Mouse (Mus musculus) limb, embryonic 15.5 days (tissue): Measurements from ENCODE around the gene Banf1. TPM values are rescaled to one million over a fixed set of nuclear protein-coding genes. Genes with fewer than 3 reads are reported as not detected.
A peak's percentile ranks its signal among the peaks of the same experiment; 100 is the strongest.
"Not testable (repeated sequence)": the region's sequence is repeated elsewhere in the genome, so short reads cannot be mapped to it uniquely, and the experiment has no call there.

Experiments
- ATAC-seq: fragments of 200-750 bp; cut with Nextera tagmentation; 2 replicates; pipeline ENCODE4 v1.8.0; 2017; ENCODE audit warnings: low read depth, moderate TSS enrichment; ENCODE audit not compliant: insufficient number of reproducible peaks, low FRiP score, low TSS enrichment
- H3K27ac ChIP-seq: fragments of 300-500 bp; sonication (generic); 2 replicates; pipeline ENCODE4 v1.5.1; 2015; ENCODE audit warnings: moderate library complexity, mild to moderate bottlenecking, inconsistent platforms
- H3K27me3 ChIP-seq: fragments of 300-500 bp; sonication (generic); 2 replicates; pipeline ENCODE4 v1.6.1; 2015; ENCODE audit warnings: inconsistent platforms
- H3K36me3 ChIP-seq: fragments of 300-500 bp; sonication (generic); 2 replicates; pipeline ENCODE4 v1.6.1; 2015; ENCODE audit warnings: inconsistent platforms
- H3K4me1 ChIP-seq: fragments of 300-500 bp; sonication (generic); 2 replicates; pipeline ENCODE4 v1.6.1; 2015; ENCODE audit warnings: inconsistent platforms
- H3K4me2 ChIP-seq: fragments of 300-500 bp; sonication (generic); 2 replicates; pipeline ENCODE4 v1.6.1; 2015; ENCODE audit warnings: mild to moderate bottlenecking, inconsistent platforms
- H3K4me3 ChIP-seq: fragments of 300-500 bp; sonication (generic); 2 replicates; pipeline ENCODE4 v1.5.1; 2015; ENCODE audit warnings: mild to moderate bottlenecking, inconsistent platforms
- H3K9ac ChIP-seq: fragments of 300-500 bp; sonication (generic); 2 replicates; pipeline ENCODE4 v1.6.1; 2015; ENCODE audit warnings: inconsistent platforms
- H3K9me3 ChIP-seq: fragments of 300-500 bp; sonication (generic); 2 replicates; pipeline ENCODE4 v1.6.1; 2016; ENCODE audit warnings: inconsistent platforms
- WGBS: fragments of 180-500 bp; shearing (Covaris S2); methylation state at CpG from one replicate; pipeline ENCODE4 v1.1.7; 2015; 5-methylcytosine and 5-hydroxymethylcytosine counted together
- polyA plus RNA-seq: library from polyadenylated mRNA; unstranded; fragments of >200 nt; fragmentation: Nextera tagmentation; extraction: Ambion mirVana; gene quantifications from 2 replicates; pipeline ENCODE4 v1.2.1, GENCODE M21; 2015

Gene Banf1
- polyA plus RNA-seq, 1 experiment from 2014 or later = 374 TPM

GRCm38 (mm10) chr19:5370932-5371331 lies 4.0 kb upstream of the Banf1 start:
- no peak overlapping the region for H3K4me2 ChIP-seq
- WGBS = 83% methylated on average over 3 of the region's 3 CpGs
- no peak for ATAC-seq
- H3K27me3 ChIP-seq = no peaks in the 10 kb centered on the region
- no peak overlapping the region for H3K4me3 ChIP-seq
- no peaks in the 10 kb centered on the region for H3K9me3 ChIP-seq
- H3K9ac ChIP-seq = no peak overlapping the region
- no peak overlapping the region for H3K27ac ChIP-seq
- peaks cover 60% of the 10 kb centered on the region for H3K36me3 ChIP-seq
- H3K4me1 ChIP-seq = peaks cover 15% of the 10 kb centered on the region

DNA sequence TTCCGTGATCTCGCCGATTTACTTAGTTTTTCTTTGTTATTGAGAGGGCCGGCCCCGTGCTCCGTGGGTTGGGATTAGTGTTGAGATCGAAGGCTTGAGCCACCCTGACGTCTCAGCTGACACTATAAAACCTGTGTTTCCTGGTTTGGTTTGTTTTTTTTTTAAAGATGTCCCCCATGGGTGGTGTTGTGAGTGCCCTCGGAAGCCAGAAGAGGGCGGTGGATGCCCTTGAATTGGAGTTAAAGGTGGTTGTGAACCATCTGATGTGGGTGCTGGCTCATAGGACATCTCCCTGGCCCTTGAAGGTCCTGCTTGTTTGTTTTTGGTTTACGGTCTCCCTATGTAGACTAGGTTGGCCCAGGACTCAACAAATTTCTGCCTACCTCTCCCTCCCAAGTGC lies 487 bp upstream of the Banf1 start:
- no peak for ATAC-seq
- no peaks in the 10 kb centered on the region for H3K27me3 ChIP-seq
- WGBS = 11% methylated on average over 11 of the region's 11 CpGs
- peak overlapping the region; percentile 88 for H3K4me2 ChIP-seq
- H3K27ac ChIP-seq = peak overlapping the region; percentile 98
- peak overlapping the region; percentile 90 for H3K9ac ChIP-seq
- H3K9me3 ChIP-seq = no peaks in the 10 kb centered on the region
- H3K4me1 ChIP-seq = peaks cover 21% of the 10 kb centered on the region
- peaks cover 56% of the 10 kb centered on the region for H3K36me3 ChIP-seq
- H3K4me3 ChIP-seq = peak overlapping the region; percentile 97

DNA sequence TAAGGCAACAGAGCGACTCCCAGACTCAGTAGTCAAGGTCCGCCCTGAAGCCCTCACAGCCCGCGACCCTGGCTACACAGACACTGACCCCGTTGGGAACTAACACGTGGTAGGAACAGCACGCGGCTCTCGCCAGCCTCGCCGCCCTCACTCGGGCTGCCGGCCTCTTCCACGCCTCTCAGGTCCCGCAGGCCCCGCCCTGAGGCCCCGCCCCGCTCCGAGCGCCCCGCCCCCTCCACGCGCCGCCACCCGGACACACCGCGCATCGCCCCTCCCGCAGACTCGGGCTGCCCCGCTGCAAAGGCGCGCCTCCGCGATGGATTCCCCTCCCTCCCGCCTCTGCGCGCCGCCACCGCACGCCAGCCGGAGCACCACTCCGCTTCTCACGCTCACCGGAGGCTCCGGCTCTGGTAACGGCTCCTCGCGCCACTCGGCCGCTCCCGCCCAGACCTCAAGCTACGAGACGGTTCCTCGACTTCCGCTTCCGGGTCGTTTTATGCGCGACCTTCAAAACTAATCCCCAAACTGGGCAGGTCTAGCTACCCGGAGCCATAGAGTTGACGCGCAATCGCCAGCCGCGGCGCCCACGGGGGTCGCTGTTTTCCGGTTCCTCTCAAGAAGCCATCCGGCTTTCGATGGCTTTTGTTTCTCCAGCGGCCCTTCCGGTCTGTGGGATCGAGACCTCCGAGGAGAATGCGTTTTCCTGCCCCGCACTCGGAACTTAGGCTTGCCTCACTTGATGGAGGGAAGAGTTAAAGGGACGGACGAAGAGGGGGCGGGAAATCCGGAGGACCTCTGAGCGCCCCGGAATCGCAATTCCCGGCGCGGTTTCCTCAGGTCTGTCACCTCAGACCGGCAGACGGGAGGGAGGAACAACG lies 554 bp downstream of the Banf1 start, which contains the start of gene Eif1ad:
Eif1ad (plus strand) TSS at position 567 of the 878 bp plus-strand sequence.
- ATAC-seq = peak; percentile 92
- WGBS = under 1% methylated on average over 78 of the region's 92 CpGs
- H3K9me3 ChIP-seq = no peaks in the 10 kb centered on the region
- peak within 1 kb of the TSS; percentile 88 for H3K4me2 ChIP-seq
- H3K27ac ChIP-seq = peak within 1 kb of the TSS; percentile 98
- no peaks in the 10 kb centered on the region for H3K27me3 ChIP-seq
- H3K4me1 ChIP-seq = peaks cover 21% of the 10 kb centered on the region
- peaks cover 46% of the 10 kb centered on the region for H3K36me3 ChIP-seq
- peak within 1 kb of the TSS; percentile 90 for H3K9ac ChIP-seq
- H3K4me3 ChIP-seq = peak within 1 kb of the TSS; percentile 97

- peaks cover 21% of the 10 kb centered on the region for H3K4me1 ChIP-seq
- WGBS = 18% methylated on average over 11 of the region's 11 CpGs
- peak overlapping the region; percentile 97 for H3K4me3 ChIP-seq
- H3K9ac ChIP-seq = peak overlapping the region; percentile 90
- H3K4me2 ChIP-seq = peak overlapping the region; percentile 88
- ATAC-seq = no peak
- H3K9me3 ChIP-seq = no peaks in the 10 kb centered on the region
- H3K27me3 ChIP-seq = no peaks in the 10 kb centered on the region
- peak overlapping the region; percentile 98 for H3K27ac ChIP-seq
- H3K36me3 ChIP-seq = peaks cover 42% of the 10 kb centered on the region
Observed at GRCm38 (mm10) chr19:5365751-5366150, 1.2 kb downstream of the Banf1 start.

DNA sequence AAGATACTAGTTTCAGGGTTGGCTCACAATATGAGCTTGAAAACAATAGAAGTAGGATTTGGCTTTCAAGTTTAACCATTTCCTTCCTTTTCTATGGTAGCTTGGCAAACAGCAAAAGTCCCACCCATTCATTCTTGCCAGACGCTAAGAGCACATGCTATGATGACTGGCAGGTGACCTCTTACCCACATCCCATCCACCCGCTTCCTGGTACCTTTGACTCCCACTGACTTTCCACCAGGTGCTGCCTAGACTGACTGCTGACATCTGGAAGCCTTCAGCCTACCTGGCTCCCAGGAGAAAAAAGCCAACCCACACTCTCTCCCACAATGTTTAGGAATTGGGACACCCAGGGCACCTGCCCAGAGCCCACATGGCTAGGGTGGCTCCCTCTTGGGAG lies 2.8 kb downstream of the Banf1 start:
- Histone ChIP-seq H3K9ac (no peak overlapping the region), H3K4me2 (no peak overlapping the region), H3K36me3 (peaks cover 26% of the 10 kb centered on the region), H3K9me3 (no peaks in the 10 kb centered on the region), H3K27me3 (no peaks in the 10 kb centered on the region), H3K4me3 (no peak overlapping the region), H3K27ac (no peak overlapping the region), H3K4me1 (peaks cover 21% of the 10 kb centered on the region)
- no peak for ATAC-seq
- 96% methylated on average over 2 of the region's 2 CpGs for WGBS

DNA sequence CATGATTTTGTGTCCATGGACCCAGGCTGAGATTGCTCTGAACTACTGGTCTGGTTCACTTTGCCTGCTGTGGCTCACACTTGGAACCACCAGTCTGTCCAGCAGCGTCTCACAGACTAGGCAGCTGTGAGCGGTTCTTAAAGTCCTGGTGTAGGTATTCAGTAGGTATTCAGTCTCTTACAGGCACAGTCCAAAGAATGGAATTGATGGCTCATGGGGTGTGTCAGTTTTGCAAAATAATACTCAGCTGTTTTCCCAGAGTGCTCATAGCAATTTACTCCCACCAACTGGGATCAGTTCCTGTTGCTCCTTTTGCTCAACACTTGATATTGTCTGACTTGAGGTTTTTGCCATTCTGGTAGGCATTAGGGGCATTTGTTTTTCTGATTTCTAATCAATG lies 4.8 kb downstream of the Banf1 start:
- Histone ChIP-seq H3K4me1 (peaks cover 7% of the 10 kb centered on the region), H3K27ac (no peak overlapping the region)
- 77% methylated on average over 2 of the region's 2 CpGs for WGBS

DNA sequence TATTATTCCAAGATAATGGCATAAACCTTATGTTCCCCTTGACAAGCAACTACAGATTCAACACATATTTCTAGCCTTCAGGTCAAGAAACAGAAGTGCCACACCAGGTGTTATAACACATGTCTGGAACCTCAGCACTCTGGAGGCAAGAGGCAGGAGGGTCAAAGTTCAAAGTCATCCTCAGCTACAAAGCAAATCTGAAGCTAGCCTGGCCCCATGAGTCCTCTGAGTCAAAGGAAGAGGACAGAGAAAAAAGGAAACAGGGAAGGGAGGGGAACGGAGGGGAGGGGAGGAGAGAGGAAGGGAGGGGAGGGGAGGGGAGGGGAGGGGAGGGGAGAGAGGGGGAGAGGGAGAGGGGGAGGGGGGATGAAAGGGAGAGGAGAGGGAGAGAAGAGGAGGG lies 10.9 kb downstream of the Banf1 start:
- no peaks in the 10 kb centered on the region for H3K36me3 ChIP-seq
- H3K4me1 ChIP-seq = no peaks in the 10 kb centered on the region
- no peaks in the 10 kb centered on the region for H3K9me3 ChIP-seq
- no peak overlapping the region for H3K4me2 ChIP-seq
- H3K4me3 ChIP-seq = no peak overlapping the region
- no peak overlapping the region for H3K9ac ChIP-seq
- no CpG with 5 or more reads among the region's 1 CpGs for WGBS
- ATAC-seq = no peak
- no peak overlapping the region for H3K27ac ChIP-seq
- H3K27me3 ChIP-seq = no peaks in the 10 kb centered on the region

More for the DNA sequence above, 4.8 kb downstream of the Banf1 start:
- H3K4me2 ChIP-seq = no peak overlapping the region
- H3K4me3 ChIP-seq = no peak overlapping the region
- H3K9me3 ChIP-seq = no peaks in the 10 kb centered on the region
- no peak for ATAC-seq
- H3K27me3 ChIP-seq = no peaks in the 10 kb centered on the region
- no peak overlapping the region for H3K9ac ChIP-seq
- peaks cover 18% of the 10 kb centered on the region for H3K36me3 ChIP-seq

DNA sequence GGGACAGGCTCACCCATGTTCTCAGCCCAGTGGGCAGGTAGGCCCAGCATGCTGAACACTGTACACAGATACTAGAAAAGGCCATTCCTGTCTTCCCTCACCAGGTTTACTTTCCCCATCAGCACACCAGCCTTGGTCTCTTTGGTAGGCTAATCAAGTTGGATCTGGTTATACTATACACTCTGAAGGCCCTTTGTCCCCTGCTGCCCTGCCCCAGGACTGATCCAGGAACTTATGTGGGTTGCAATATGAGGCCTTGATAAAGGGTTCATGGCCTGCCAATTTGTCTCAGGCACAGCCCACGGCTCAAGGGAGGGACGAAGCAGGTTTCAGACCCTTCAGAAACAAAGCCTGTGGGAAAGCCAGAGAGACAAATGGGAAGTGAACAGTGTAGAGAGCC lies 13.4 kb downstream of the Banf1 start:
- peaks cover 8% of the 10 kb centered on the region for H3K4me1 ChIP-seq
- H3K36me3 ChIP-seq = no peaks in the 10 kb centered on the region
- no peaks in the 10 kb centered on the region for H3K9me3 ChIP-seq
- no peak overlapping the region for H3K9ac ChIP-seq
- H3K27me3 ChIP-seq = peaks cover 10% of the 10 kb centered on the region; the same call in 1 of the 2 replicates
- no peak overlapping the region for H3K27ac ChIP-seq
- WGBS = 83% methylated on average over 2 of the region's 2 CpGs
- H3K4me2 ChIP-seq = no peak overlapping the region
- H3K4me3 ChIP-seq = no peak overlapping the region
- no peak for ATAC-seq

- WGBS = 64% methylated on average over 6 of the region's 6 CpGs
- 0 out of 2 replicates have a peak within 1 kb of the TSS, but pooled peaks have one; percentile 20 for H3K9ac ChIP-seq
- H3K27ac ChIP-seq = not testable (repeated sequence)
Observed at GRCm38 (mm10) chr19:5349502-5349873, 17.5 kb downstream of the Banf1 start, which contains the start of gene Cst6. TSS of gene Cst6 (minus strand) at chr19:5349574.

DNA sequence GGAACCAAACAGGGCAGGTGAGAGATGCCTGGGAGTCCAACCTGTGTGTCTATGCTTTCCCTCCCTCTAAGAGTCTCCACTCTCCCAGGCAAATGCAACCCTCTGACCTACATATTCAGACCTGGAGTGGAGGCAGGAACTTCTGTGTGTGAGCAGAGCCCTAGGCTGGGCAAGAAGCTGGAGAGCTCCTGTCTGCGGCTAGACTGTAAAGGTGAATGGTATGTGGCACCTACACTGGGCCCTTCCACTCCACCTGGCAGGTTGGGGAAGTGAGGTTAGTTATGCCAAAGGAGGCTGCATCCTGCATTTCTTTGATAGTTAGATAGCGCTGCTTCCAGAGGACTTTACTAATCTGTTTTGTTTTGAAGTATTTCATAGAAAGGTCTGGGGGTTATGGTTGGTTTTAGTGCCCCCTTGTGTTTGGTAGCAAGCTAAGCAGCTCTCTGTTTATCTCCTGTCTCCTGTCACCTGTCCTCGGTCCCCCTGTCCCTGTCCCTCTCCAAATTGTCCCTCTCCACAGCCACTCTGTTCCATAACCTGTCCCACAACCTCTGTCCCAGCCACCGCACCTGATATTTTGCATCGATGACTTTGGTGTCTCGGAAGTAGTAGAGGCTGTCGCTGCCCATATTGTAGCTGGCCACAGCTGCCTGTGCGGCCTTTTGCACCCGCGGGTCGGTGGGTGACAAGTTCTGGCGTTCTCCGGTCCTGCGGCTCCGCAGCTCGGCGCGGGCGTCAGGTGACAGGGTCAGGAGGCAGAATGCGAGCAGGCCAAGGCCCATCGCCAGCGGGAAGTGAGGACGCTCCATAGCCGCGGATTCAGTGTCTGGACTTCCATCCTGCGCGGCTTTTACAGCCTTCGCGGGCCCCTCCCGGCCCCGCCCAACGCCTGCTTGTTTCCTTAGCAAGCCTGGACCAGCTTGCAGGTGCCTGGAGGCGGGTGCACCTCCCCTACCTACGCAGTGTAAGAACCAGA lies 18.2 kb downstream of the Banf1 start:
- H3K4me3 ChIP-seq = peak overlapping the region; percentile 37
- WGBS = 5% methylated on average over 34 of the region's 34 CpGs
- peak; percentile 22; the same call in 1 of the 2 replicates for ATAC-seq
- H3K9ac ChIP-seq = 0 out of 2 replicates have a peak overlapping the region, but pooled peaks have one; percentile 20
- peaks cover 15% of the 10 kb centered on the region for H3K4me1 ChIP-seq
- no peaks in the 10 kb centered on the region for H3K36me3 ChIP-seq
- H3K27ac ChIP-seq = no peak overlapping the region
- peaks cover 13% of the 10 kb centered on the region; the same call in 1 of the 2 replicates for H3K27me3 ChIP-seq
- no peaks in the 10 kb centered on the region for H3K9me3 ChIP-seq
- peak overlapping the region; percentile 60 for H3K4me2 ChIP-seq

More at GRCm38 (mm10) chr19:5349502-5349873, 17.5 kb downstream of the Banf1 start, which contains the start of gene Cst6:
- not testable (repeated sequence) for H3K36me3 ChIP-seq, H3K9me3 ChIP-seq, ATAC-seq
- Histone ChIP-seq H3K4me1 (peaks cover 15% of the 10 kb centered on the region), H3K27me3 (peaks cover 13% of the 10 kb centered on the region; the same call in 1 of the 2 replicates), H3K4me3 (peak within 1 kb of the TSS; percentile 37), H3K4me2 (peak within 1 kb of the TSS; percentile 60)

DNA sequence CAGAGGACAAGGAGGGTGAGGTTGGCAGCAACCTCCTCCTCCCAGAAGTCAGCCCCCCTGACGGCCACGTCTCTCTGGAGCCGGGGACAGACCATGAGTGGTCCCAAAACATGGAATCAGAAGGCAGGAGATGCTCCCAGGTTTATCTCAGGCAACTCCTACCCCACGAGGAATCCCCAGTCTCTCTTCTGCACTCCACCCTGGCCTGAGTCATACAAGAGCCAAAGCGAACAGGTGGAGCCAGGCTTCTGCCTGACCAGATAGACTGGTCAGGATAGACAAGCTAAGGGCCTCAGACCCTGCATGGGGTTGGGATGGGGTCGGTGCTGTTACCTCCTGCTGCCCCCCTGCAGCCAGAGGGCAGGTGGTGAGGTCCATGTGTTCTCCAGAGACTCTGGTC lies 18.9 kb downstream of the Banf1 start:
- H3K4me2 ChIP-seq = no peak overlapping the region
- no peak overlapping the region for H3K27ac ChIP-seq
- H3K9ac ChIP-seq = no peak overlapping the region
- H3K36me3 ChIP-seq = no peaks in the 10 kb centered on the region
- ATAC-seq = no peak
- 69% methylated on average over 6 of the region's 6 CpGs for WGBS
- H3K9me3 ChIP-seq = no peaks in the 10 kb centered on the region
- no peak overlapping the region for H3K4me3 ChIP-seq
- H3K27me3 ChIP-seq = peaks cover 13% of the 10 kb centered on the region; the same call in 1 of the 2 replicates
- peaks cover 15% of the 10 kb centered on the region for H3K4me1 ChIP-seq
